Mouse (Mus musculus) kidney, postnatal 0 days (tissue): ENCODE data around the gene Cuedc2. TPM values are rescaled to one million over a fixed set of nuclear protein-coding genes. Genes with fewer than 3 reads are reported as not detected.

Experiments used
- ATAC-seq: fragments of 200-750 bp; cut with Nextera tagmentation; replicated peaks from 2 replicates; pipeline ENCODE4 v1.8.0; 2017; ENCODE audit warnings: low read depth, moderate number of reproducible peaks, moderate TSS enrichment, moderate library complexity; ENCODE audit not compliant: low FRiP score
- DNase-seq: peaks from one replicate; pipeline ENCODE4 v3.0.0-alpha.2; 2016; ENCODE audit warnings: low spot score
- H3K27ac ChIP-seq: fragments of 300-500 bp; sonication (generic); 2 replicates; pipeline ENCODE4 v1.5.1; 2014; ENCODE audit warnings: mild to moderate bottlenecking
- H3K27me3 ChIP-seq: fragments of 300-500 bp; sonication (generic); 2 replicates; pipeline ENCODE4 v1.6.1; 2014; ENCODE audit warnings: low read length, mixed read lengths; ENCODE audit not compliant: insufficient read depth
- H3K36me3 ChIP-seq: fragments of 300-500 bp; sonication (generic); 2 replicates; pipeline ENCODE4 v1.6.1; 2014; ENCODE audit warnings: low read length, mixed read lengths; ENCODE audit not compliant: insufficient read depth
- H3K4me1 ChIP-seq: fragments of 300-500 bp; sonication (generic); replicated peaks from 2 replicates; pipeline ENCODE4 v1.6.1; 2014; ENCODE audit warnings: antibody characterized with exemption, low read length, mixed read lengths; ENCODE audit not compliant: insufficient read depth
- H3K4me2 ChIP-seq: fragments of 300-500 bp; sonication (generic); 2 replicates; pipeline ENCODE4 v1.6.1; 2014; ENCODE audit warnings: mild to moderate bottlenecking, low read length, moderate library complexity, mixed read lengths
- H3K4me3 ChIP-seq: fragments of 300-500 bp; sonication (generic); replicated peaks from 2 replicates; pipeline ENCODE4 v1.5.1; 2014; ENCODE audit warnings: low read depth, low read length
- H3K9ac ChIP-seq: fragments of 300-500 bp; sonication (generic); 2 replicates; pipeline ENCODE4 v1.6.1; 2014; ENCODE audit warnings: low read depth, low read length
- H3K9me3 ChIP-seq: fragments of 300-500 bp; sonication (generic); replicated peaks from 2 replicates; pipeline ENCODE4 v1.6.1; 2016; ENCODE audit warnings: low read length, inconsistent platforms, mixed read lengths
- CTCF ChIP-seq: IDR thresholded peaks from 2 replicates; pipeline ENCODE4 v1.5.1; 2016; ENCODE audit warnings: antibody characterized with exemption, low read depth, mild to moderate bottlenecking, moderate library complexity
- WGBS: fragments of 180-500 bp; shearing (Covaris S2); extraction: QIAGEN DNeasy Blood & Tissue Kit; methylation state at CpG from one replicate; pipeline ENCODE4 v1.1.7; 2014; 5-methylcytosine and 5-hydroxymethylcytosine counted together
- polyA plus RNA-seq: library from polyadenylated mRNA; unstranded; fragments of >200 nt; fragmentation: Nextera tagmentation; extraction: Ambion mirVana; gene quantifications from 2 replicates; pipeline ENCODE4 v1.2.1, GENCODE M21; 2015

Gene Cuedc2
- 167 and 173 TPM in 2 replicates for polyA plus RNA-seq

GRCm38 (mm10) chr19:46338331-46338936, at the start of gene Cuedc2:
Gene Cuedc2 (minus strand): TSS chr19:46338702.
- TF ChIP-seq CTCF, result peak; percentile 79
- peak; percentile 84 for ATAC-seq
- Histone ChIP-seq H3K27ac (0 out of 2 replicates have a peak within 1 kb of the TSS, but pooled peaks have one; percentile 28), H3K4me1 (peaks cover 7% of the 10 kb centered on the region; the same call in 1 of the 2 replicates), H3K4me2 (peak within 1 kb of the TSS; percentile 66), H3K36me3 (no peaks in the 10 kb centered on the region), H3K27me3 (no peaks in the 10 kb centered on the region), H3K9ac (peak within 1 kb of the TSS; percentile 74), H3K4me3 (peak within 1 kb of the TSS; percentile 72), H3K9me3 (no peaks in the 10 kb centered on the region)
- DNase-seq, result peak; percentile 97
- WGBS, result under 1% methylated on average over 31 of the region's 31 CpGs

DNA sequence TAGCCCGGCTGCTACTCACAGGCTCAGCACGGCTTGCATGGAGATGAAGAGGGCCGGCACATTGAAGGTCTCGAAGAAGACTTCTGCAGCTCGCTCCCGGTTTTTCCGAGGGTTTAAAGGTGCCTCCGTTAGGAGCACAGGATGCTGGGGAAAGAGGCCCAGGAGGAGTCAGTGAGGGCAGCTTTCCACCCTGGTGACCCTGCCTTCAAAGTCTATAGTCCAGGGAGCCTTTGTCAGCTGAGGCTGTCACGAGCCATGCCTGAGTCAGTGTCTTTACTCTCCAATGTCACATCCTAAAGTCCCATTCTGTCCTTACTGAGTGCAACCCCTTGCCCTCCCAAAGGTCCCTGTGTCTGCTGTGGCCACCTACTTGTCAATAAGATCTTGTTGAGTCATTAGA, 43.8 kb upstream of the Cuedc2 start:
- H3K9me3 ChIP-seq, result no peaks in the 10 kb centered on the region
- DNase-seq, result no peak
- H3K4me1 ChIP-seq, result no peaks in the 10 kb centered on the region
- no peak for TF ChIP-seq CTCF
- no peak overlapping the region for H3K4me2 ChIP-seq
- ATAC-seq, result peak; percentile 72
- H3K9ac ChIP-seq, result no peak overlapping the region
- H3K27ac ChIP-seq, result no peak overlapping the region
- peaks cover 86% of the 10 kb centered on the region for H3K36me3 ChIP-seq
- H3K4me3 ChIP-seq, result no peak overlapping the region
- 85% methylated on average over 9 of the region's 9 CpGs for WGBS
- no peaks in the 10 kb centered on the region for H3K27me3 ChIP-seq

DNA sequence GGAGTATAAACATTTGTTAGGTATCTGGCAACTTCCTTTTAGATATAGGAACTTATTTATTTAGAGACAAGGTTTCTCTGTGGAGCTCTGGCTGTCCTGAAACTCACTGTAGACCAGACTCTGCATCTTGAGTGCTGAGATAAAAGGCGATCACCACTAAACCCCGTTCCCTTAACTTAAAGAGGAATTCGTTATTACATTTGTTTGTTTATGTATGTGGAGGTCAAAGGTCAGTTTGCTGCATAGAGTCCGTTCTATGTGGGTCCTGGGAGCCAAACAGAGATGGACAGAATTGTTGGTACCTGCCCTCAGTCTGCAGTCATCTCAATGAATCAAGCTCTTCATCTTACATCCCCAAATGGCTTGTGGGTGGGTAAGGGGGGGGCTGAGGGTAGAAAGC, 37.4 kb upstream of the Cuedc2 start:
- H3K4me3 ChIP-seq, result no peak overlapping the region
- no peak overlapping the region for H3K27ac ChIP-seq
- no peaks in the 10 kb centered on the region for H3K4me1 ChIP-seq
- no peak overlapping the region for H3K4me2 ChIP-seq
- DNase-seq, result no peak
- H3K27me3 ChIP-seq, result no peaks in the 10 kb centered on the region
- H3K9ac ChIP-seq, result no peak overlapping the region
- peaks cover 38% of the 10 kb centered on the region for H3K36me3 ChIP-seq
- no peak for TF ChIP-seq CTCF
- no peak for ATAC-seq
- 49% methylated on average over 4 of the region's 4 CpGs for WGBS
- H3K9me3 ChIP-seq, result no peaks in the 10 kb centered on the region

GRCm38 (mm10) chr19:46375489-46375888, 37.0 kb upstream of the Cuedc2 start:
- ATAC-seq (no peak), DNase-seq (no peak)
- Histone ChIP-seq H3K27ac (no peak overlapping the region), H3K9me3 (no peaks in the 10 kb centered on the region), H3K4me3 (no peak overlapping the region), H3K36me3 (peaks cover 34% of the 10 kb centered on the region), H3K9ac (no peak overlapping the region), H3K4me1 (no peaks in the 10 kb centered on the region), H3K4me2 (no peak overlapping the region), H3K27me3 (no peaks in the 10 kb centered on the region)
- WGBS, result 61% methylated on average over 5 of the region's 5 CpGs
- no peak for TF ChIP-seq CTCF

GRCm38 (mm10) chr19:46374477-46375088, 36.1 kb upstream of the Cuedc2 start:
- ATAC-seq, result peak; percentile 22; the same call in 1 of the 2 replicates
- WGBS, result 51% methylated on average over 21 of the region's 21 CpGs
- Histone ChIP-seq H3K27me3 (no peaks in the 10 kb centered on the region), H3K4me3 (no peak overlapping the region), H3K9ac (no peak overlapping the region), H3K36me3 (peaks cover 25% of the 10 kb centered on the region), H3K4me1 (no peaks in the 10 kb centered on the region), H3K9me3 (no peaks in the 10 kb centered on the region), H3K4me2 (no peak overlapping the region), H3K27ac (no peak overlapping the region)
- no peak for DNase-seq
- no peak for TF ChIP-seq CTCF

GRCm38 (mm10) chr19:46369204-46369603, 30.7 kb upstream of the Cuedc2 start:
- no peaks in the 10 kb centered on the region for H3K9me3 ChIP-seq
- H3K36me3 ChIP-seq, result no peaks in the 10 kb centered on the region
- no peaks in the 10 kb centered on the region for H3K27me3 ChIP-seq
- H3K4me3 ChIP-seq, result no peak overlapping the region
- H3K9ac ChIP-seq, result no peak overlapping the region
- ATAC-seq (no peak; the same call in 1 of the 2 replicates), DNase-seq (peak; percentile 84)
- peak; percentile 73 for TF ChIP-seq CTCF
- no peaks in the 10 kb centered on the region for H3K4me1 ChIP-seq
- no peak overlapping the region for H3K27ac ChIP-seq
- H3K4me2 ChIP-seq, result no peak overlapping the region
- 12% methylated on average over 4 of the region's 4 CpGs for WGBS
